Mouse (Mus musculus): ENCODE measurements around the gene Hopx.
A peak's percentile ranks its signal among the peaks of the same experiment; 100 is the strongest.

Hopx gene

GRCm38 (mm10) chr5:77132457-77133135, 17.7 kb upstream of the Hopx start:
- no peak for DNase-seq (ENCODE audit: low spot score)

GRCm38 (mm10) chr5:77131879-77132278, 17.0 kb upstream of the Hopx start:
- no peak for DNase-seq (ENCODE audit: low spot score)

GRCm38 (mm10) chr5:77130310-77131020, 15.5 kb upstream of the Hopx start:
- DNase-seq (ENCODE audit: low spot score) = no peak

- peak; percentile 39 for DNase-seq (ENCODE audit: low spot score)
Observed at GRCm38 (mm10) chr5:77129907-77130306, 15.0 kb upstream of the Hopx start.

GRCm38 (mm10) chr5:77128854-77129253, 13.9 kb upstream of the Hopx start:
- DNase-seq (ENCODE audit: low spot score) = no peak

GRCm38 (mm10) chr5:77126415-77126968, 11.6 kb upstream of the Hopx start:
- DNase-seq (ENCODE audit: low spot score) = peak; percentile 82

- DNase-seq (ENCODE audit: low spot score) = no peak
Observed at GRCm38 (mm10) chr5:77124817-77125283, 9.9 kb upstream of the Hopx start.

GRCm38 (mm10) chr5:77124165-77124564, 9.2 kb upstream of the Hopx start:
- DNase-seq (ENCODE audit: low spot score) = no peak

- no peak for DNase-seq (ENCODE audit: low spot score)
Observed at GRCm38 (mm10) chr5:77123597-77123996, 8.7 kb upstream of the Hopx start.

- peak; percentile 37 for DNase-seq (ENCODE audit: low spot score)
Observed at GRCm38 (mm10) chr5:77122254-77123192, 7.6 kb upstream of the Hopx start.

GRCm38 (mm10) chr5:77120701-77121100, 5.8 kb upstream of the Hopx start:
- no peak for DNase-seq (ENCODE audit: low spot score)

- DNase-seq (ENCODE audit: low spot score) = no peak
Observed at GRCm38 (mm10) chr5:77119475-77120422, 4.8 kb upstream of the Hopx start.

GRCm38 (mm10) chr5:77115732-77116131, 811 bp upstream of the Hopx start:
- no peak for DNase-seq (ENCODE audit: low spot score)

- DNase-seq (ENCODE audit: low spot score) = no peak
Observed at GRCm38 (mm10) chr5:77113773-77114172, 1.1 kb downstream of the Hopx start.

GRCm38 (mm10) chr5:77112066-77112465, 2.9 kb downstream of the Hopx start:
- DNase-seq (ENCODE audit: low spot score) = no peak

- peak; percentile 63 for DNase-seq (ENCODE audit: low spot score)
Observed at GRCm38 (mm10) chr5:77109814-77110213, 5.1 kb downstream of the Hopx start.

GRCm38 (mm10) chr5:77108806-77109205, 6.1 kb downstream of the Hopx start:
- DNase-seq (ENCODE audit: low spot score) = no peak

GRCm38 (mm10) chr5:77107146-77107822, 7.6 kb downstream of the Hopx start:
- no peak for DNase-seq (ENCODE audit: low spot score)

GRCm38 (mm10) chr5:77102522-77103365, 12.2 kb downstream of the Hopx start:
- DNase-seq (ENCODE audit: low spot score) = no peak
